Mouse (Mus musculus): ENCODE results near the gene Ntsr2. TPM values are rescaled to one million over a fixed set of nuclear protein-coding genes. Genes with fewer than 3 reads are reported as not detected.
"Not testable (repeated sequence)": the region's sequence is repeated elsewhere in the genome, so short reads cannot be mapped to it uniquely, and the experiment has no call there.

Ntsr2 gene
- polyA plus RNA-seq, 1 experiment from 2014 or later, result not detected

GRCm38 (mm10) chr12:16655604-16656003 lies 2.4 kb downstream of the Ntsr2 start:
- Histone ChIP-seq H3K4me3 (replicated peaks) (no peak overlapping the region), H3K4me2 (no peak overlapping the region), H3K9ac (no peak overlapping the region), H3K27me3 (peaks cover 36% of the 10 kb centered on the region), H3K9me3 (replicated peaks) (no peaks in the 10 kb centered on the region), H3K27ac (replicated peaks) (no peak overlapping the region), H3K4me1 (replicated peaks) (no peaks in the 10 kb centered on the region), H3K36me3 (replicated peaks) (no peaks in the 10 kb centered on the region)
- ATAC-seq (ENCODE audit: insufficient read depth), result no peak
- 59% methylated on average over 4 of the region's 4 CpGs for WGBS (ENCODE audit: insufficient replicate concordance)

- Histone ChIP-seq H3K27me3 (peaks cover 32% of the 10 kb centered on the region), H3K4me2 (no peak overlapping the region), H3K4me1 (replicated peaks) (no peaks in the 10 kb centered on the region), H3K4me3 (replicated peaks) (no peak overlapping the region), H3K9me3 (replicated peaks) (no peaks in the 10 kb centered on the region), H3K36me3 (replicated peaks) (no peaks in the 10 kb centered on the region), H3K27ac (replicated peaks) (no peak overlapping the region), H3K9ac (no peak overlapping the region)
- 49% methylated on average over 5 of the region's 5 CpGs for WGBS (ENCODE audit: insufficient replicate concordance)
- ATAC-seq (ENCODE audit: insufficient read depth), result no peak
These were observed 4.0 kb downstream of the Ntsr2 start for GRCm38 (mm10) chr12:16656906-16657875.

GRCm38 (mm10) chr12:16661459-16661858 lies 8.3 kb downstream of the Ntsr2 start:
- Histone ChIP-seq H3K27ac (replicated peaks) (no peak overlapping the region), H3K4me2 (no peak overlapping the region), H3K36me3 (replicated peaks) (no peaks in the 10 kb centered on the region), H3K27me3 (no peaks in the 10 kb centered on the region), H3K9me3 (replicated peaks) (no peaks in the 10 kb centered on the region), H3K9ac (no peak overlapping the region), H3K4me3 (replicated peaks) (no peak overlapping the region), H3K4me1 (replicated peaks) (no peaks in the 10 kb centered on the region)
- ATAC-seq (ENCODE audit: insufficient read depth), result no peak
- WGBS (ENCODE audit: insufficient replicate concordance), result 76% methylated on average over 10 of the region's 10 CpGs

GRCm38 (mm10) chr12:16661936-16662335 lies 8.8 kb downstream of the Ntsr2 start:
- no peaks in the 10 kb centered on the region for H3K27me3 ChIP-seq
- H3K4me2 ChIP-seq, result no peak overlapping the region
- H3K27ac ChIP-seq (replicated peaks), result no peak overlapping the region
- no peak for ATAC-seq (ENCODE audit: insufficient read depth)
- H3K9me3 ChIP-seq (replicated peaks), result no peaks in the 10 kb centered on the region
- 63% methylated on average over 2 of the region's 2 CpGs for WGBS (ENCODE audit: insufficient replicate concordance)
- H3K4me3 ChIP-seq (replicated peaks), result no peak overlapping the region
- no peak overlapping the region for H3K9ac ChIP-seq
- H3K4me1 ChIP-seq (replicated peaks), result no peaks in the 10 kb centered on the region
- H3K36me3 ChIP-seq (replicated peaks), result no peaks in the 10 kb centered on the region

- no peak for ATAC-seq (ENCODE audit: insufficient read depth)
- H3K36me3 ChIP-seq (replicated peaks), result no peaks in the 10 kb centered on the region
- 53% methylated on average over 6 of the region's 6 CpGs for WGBS (ENCODE audit: insufficient replicate concordance)
- no peak overlapping the region for H3K4me2 ChIP-seq
- no peaks in the 10 kb centered on the region for H3K9me3 ChIP-seq (replicated peaks)
- no peak overlapping the region for H3K27ac ChIP-seq (replicated peaks)
- H3K9ac ChIP-seq, result no peak overlapping the region
- H3K4me1 ChIP-seq (replicated peaks), result no peaks in the 10 kb centered on the region
- H3K27me3 ChIP-seq, result no peaks in the 10 kb centered on the region
- no peak overlapping the region for H3K4me3 ChIP-seq (replicated peaks)
These were observed 9.9 kb downstream of the Ntsr2 start for GRCm38 (mm10) chr12:16662955-16663585.

- Histone ChIP-seq H3K4me1 (replicated peaks) (no peaks in the 10 kb centered on the region), H3K4me3 (replicated peaks) (no peak overlapping the region), H3K27me3 (no peaks in the 10 kb centered on the region), H3K36me3 (replicated peaks) (no peaks in the 10 kb centered on the region), H3K4me2 (no peak overlapping the region), H3K27ac (replicated peaks) (no peak overlapping the region), H3K9me3 (replicated peaks) (no peaks in the 10 kb centered on the region), H3K9ac (no peak overlapping the region)
- no peak for ATAC-seq (ENCODE audit: insufficient read depth)
- WGBS (ENCODE audit: insufficient replicate concordance), result 20% methylated on average over 2 of the region's 2 CpGs
These were observed 11.8 kb downstream of the Ntsr2 start for GRCm38 (mm10) chr12:16665022-16665421.

GRCm38 (mm10) chr12:16669176-16669575 lies 16.0 kb downstream of the Ntsr2 start:
- H3K4me2 ChIP-seq, result no peak overlapping the region
- no peak overlapping the region for H3K9ac ChIP-seq
- H3K36me3 ChIP-seq (replicated peaks), result no peaks in the 10 kb centered on the region
- no peak overlapping the region for H3K4me3 ChIP-seq (replicated peaks)
- H3K4me1 ChIP-seq (replicated peaks), result no peaks in the 10 kb centered on the region
- no peaks in the 10 kb centered on the region for H3K27me3 ChIP-seq
- no peak overlapping the region for H3K27ac ChIP-seq (replicated peaks)
- H3K9me3 ChIP-seq (replicated peaks), result no peaks in the 10 kb centered on the region
- 56% methylated on average over 3 of the region's 3 CpGs for WGBS (ENCODE audit: insufficient replicate concordance)
- ATAC-seq (ENCODE audit: insufficient read depth), result no peak

GRCm38 (mm10) chr12:16672246-16672645 lies 19.1 kb downstream of the Ntsr2 start:
- Histone ChIP-seq H3K4me3 (replicated peaks) (no peak overlapping the region), H3K36me3 (replicated peaks) (no peaks in the 10 kb centered on the region), H3K9ac (no peak overlapping the region), H3K27me3 (no peaks in the 10 kb centered on the region), H3K27ac (replicated peaks) (no peak overlapping the region), H3K9me3 (replicated peaks) (no peaks in the 10 kb centered on the region), H3K4me1 (replicated peaks) (no peaks in the 10 kb centered on the region), H3K4me2 (no peak overlapping the region)
- no peak for ATAC-seq (ENCODE audit: insufficient read depth)
- WGBS (ENCODE audit: insufficient replicate concordance), result 84% methylated on average over 10 of the region's 10 CpGs

GRCm38 (mm10) chr12:16690631-16691030 lies 37.4 kb downstream of the Ntsr2 start:
- Histone ChIP-seq H3K27me3 (no peaks in the 10 kb centered on the region), H3K9ac (no peak overlapping the region), H3K4me3 (replicated peaks) (no peak overlapping the region), H3K27ac (replicated peaks) (no peak overlapping the region), H3K4me1 (replicated peaks) (no peaks in the 10 kb centered on the region), H3K36me3 (replicated peaks) (no peaks in the 10 kb centered on the region), H3K9me3 (replicated peaks) (no peaks in the 10 kb centered on the region), H3K4me2 (no peak overlapping the region)
- WGBS (ENCODE audit: insufficient replicate concordance), result 65% methylated on average over 9 of the region's 9 CpGs
- ATAC-seq (ENCODE audit: insufficient read depth), result no peak

- Histone ChIP-seq H3K4me3 (replicated peaks) (no peak overlapping the region), H3K27ac (replicated peaks) (no peak overlapping the region), H3K27me3 (no peaks in the 10 kb centered on the region), H3K9me3 (replicated peaks) (no peaks in the 10 kb centered on the region), H3K4me1 (replicated peaks) (no peaks in the 10 kb centered on the region), H3K4me2 (no peak overlapping the region), H3K36me3 (replicated peaks) (no peaks in the 10 kb centered on the region), H3K9ac (no peak overlapping the region)
- WGBS (ENCODE audit: insufficient replicate concordance), result 42% methylated on average over 5 of the region's 5 CpGs
- ATAC-seq (ENCODE audit: insufficient read depth), result no peak
These were observed 41.6 kb downstream of the Ntsr2 start for GRCm38 (mm10) chr12:16694783-16695182.

- not testable (repeated sequence) for H3K4me3 ChIP-seq (replicated peaks); H3K27me3 ChIP-seq; H3K9me3 ChIP-seq (replicated peaks); H3K4me2 ChIP-seq; ATAC-seq (ENCODE audit: insufficient read depth); H3K4me1 ChIP-seq (replicated peaks); H3K36me3 ChIP-seq (replicated peaks); H3K27ac ChIP-seq (replicated peaks); H3K9ac ChIP-seq
- 87% methylated on average over 7 of the region's 8 CpGs for WGBS (ENCODE audit: insufficient replicate concordance)
These were observed 42.1 kb downstream of the Ntsr2 start for GRCm38 (mm10) chr12:16695252-16695651.

All from liver, embryonic 15.5 days (tissue).